Mouse (Mus musculus) kidney, embryonic 16.5 days (tissue): ENCODE results near the gene Rab25. TPM values are rescaled to one million over a fixed set of nuclear protein-coding genes. Genes with fewer than 3 reads are reported as not detected.
"Not testable (repeated sequence)": the region's sequence is repeated elsewhere in the genome, so short reads cannot be mapped to it uniquely, and the experiment has no call there.

Source experiments
- ATAC-seq: fragments of 200-750 bp; cut with Nextera tagmentation; 2 replicates; pipeline ENCODE4 v1.8.0; 2017; ENCODE audit warnings: moderate TSS enrichment; ENCODE audit not compliant: low FRiP score, low TSS enrichment
- H3K27ac ChIP-seq: fragments of 300-500 bp; sonication (generic); 2 replicates; pipeline ENCODE4 v1.5.1; 2014; ENCODE audit warnings: low read length
- H3K27me3 ChIP-seq: fragments of 300-500 bp; sonication (generic); 2 replicates; pipeline ENCODE4 v1.6.1; 2014; ENCODE audit warnings: low read length, control low read depth, mixed read lengths; ENCODE audit not compliant: insufficient read depth
- H3K36me3 ChIP-seq: fragments of 300-500 bp; sonication (generic); 2 replicates; pipeline ENCODE4 v1.6.1; 2014; ENCODE audit warnings: low read length, control low read depth, mixed read lengths; ENCODE audit not compliant: insufficient read depth
- H3K4me1 ChIP-seq: fragments of 300-500 bp; sonication (generic); 2 replicates; pipeline ENCODE4 v1.6.1; 2014; ENCODE audit warnings: low read length, control low read depth, mixed read lengths; ENCODE audit not compliant: insufficient read depth
- H3K4me2 ChIP-seq: fragments of 300-500 bp; sonication (generic); replicated peaks from 2 replicates; pipeline ENCODE4 v1.6.1; 2014; ENCODE audit warnings: low read depth, low read length
- H3K4me3 ChIP-seq: fragments of 300-500 bp; sonication (generic); 2 replicates; pipeline ENCODE4 v1.5.1; 2014; ENCODE audit warnings: mild to moderate bottlenecking, low read length
- H3K9ac ChIP-seq: fragments of 300-500 bp; sonication (generic); replicated peaks from 2 replicates; pipeline ENCODE4 v1.6.1; 2014; ENCODE audit warnings: low read length
- H3K9me3 ChIP-seq: fragments of 300-500 bp; sonication (generic); 2 replicates; pipeline ENCODE4 v1.6.1; 2016; ENCODE audit warnings: low read length, control low read depth
- WGBS: fragments of 180-500 bp; shearing (Covaris S2); extraction: QIAGEN DNeasy Blood & Tissue Kit; methylation state at CpG from one replicate; pipeline ENCODE4 v1.1.7; 2014; 5-methylcytosine and 5-hydroxymethylcytosine counted together
- polyA plus RNA-seq: library from polyadenylated mRNA; unstranded; fragments of >200 nt; fragmentation: Nextera tagmentation; extraction: Ambion mirVana; gene quantifications from 2 replicates; pipeline ENCODE4 v1.2.1, GENCODE M21; 2015

Gene Rab25
- 17.3 and 23.9 TPM in 2 replicates for polyA plus RNA-seq

GRCm38 (mm10) chr3:88548180-88548917 lies at the start of gene Rab25:
Rab25 (minus strand) TSS chr3:88548300.
- Histone ChIP-seq H3K9ac (peak within 1 kb of the TSS; percentile 42; the same call in 1 of the 2 replicates), H3K4me1 (peaks cover 19% of the 10 kb centered on the region), H3K27ac (peak within 1 kb of the TSS; percentile 55; the same call in 1 of the 2 replicates), H3K4me3 (peak within 1 kb of the TSS; percentile 30), H3K9me3 (no peaks in the 10 kb centered on the region), H3K27me3 (no peaks in the 10 kb centered on the region), H3K4me2 (peak within 1 kb of the TSS; percentile 46), H3K36me3 (no peaks in the 10 kb centered on the region)
- no peak for ATAC-seq
- 52% methylated on average over 18 of the region's 18 CpGs for WGBS

- H3K27me3 ChIP-seq, H3K9ac ChIP-seq, H3K9me3 ChIP-seq, H3K4me3 ChIP-seq, H3K36me3 ChIP-seq, H3K27ac ChIP-seq, ATAC-seq, H3K4me2 ChIP-seq: not testable (repeated sequence)
- 87% methylated on average over 4 of the region's 4 CpGs for WGBS
- H3K4me1 ChIP-seq: peaks cover 20% of the 10 kb centered on the region
Observed at GRCm38 (mm10) chr3:88596547-88596946, 48.4 kb upstream of the Rab25 start.

- Histone ChIP-seq H3K27ac (no peak overlapping the region), H3K36me3 (0 out of 2 replicates have a peak, but pooled peaks cover under 1% of the 10 kb centered on the region), H3K9ac (0 out of 2 replicates have a peak overlapping the region, but pooled peaks have one; percentile 25), H3K4me1 (peaks cover 20% of the 10 kb centered on the region), H3K4me3 (no peak overlapping the region), H3K9me3 (no peaks in the 10 kb centered on the region), H3K27me3 (no peaks in the 10 kb centered on the region), H3K4me2 (no peak overlapping the region)
- 53% methylated on average over 10 of the region's 10 CpGs for WGBS
- ATAC-seq: no peak
Observed at GRCm38 (mm10) chr3:88593893-88594580, 45.9 kb upstream of the Rab25 start.

GRCm38 (mm10) chr3:88592942-88593576 lies 45.0 kb upstream of the Rab25 start:
- H3K4me2 ChIP-seq: no peak overlapping the region
- peaks cover 11% of the 10 kb centered on the region for H3K36me3 ChIP-seq
- H3K4me1 ChIP-seq: peaks cover 20% of the 10 kb centered on the region
- no peak overlapping the region for H3K27ac ChIP-seq
- no peaks in the 10 kb centered on the region for H3K9me3 ChIP-seq
- no peaks in the 10 kb centered on the region for H3K27me3 ChIP-seq
- no peak for ATAC-seq
- H3K4me3 ChIP-seq: no peak overlapping the region
- 69% methylated on average over 10 of the region's 10 CpGs for whole genome bisulfite sequencing
- no peak overlapping the region for H3K9ac ChIP-seq

GRCm38 (mm10) chr3:88591950-88592731 lies 44.0 kb upstream of the Rab25 start:
- Histone ChIP-seq H3K4me3 (no peak overlapping the region), H3K9ac (no peak overlapping the region), H3K4me1 (peaks cover 20% of the 10 kb centered on the region), H3K36me3 (peaks cover 20% of the 10 kb centered on the region), H3K27me3 (no peaks in the 10 kb centered on the region), H3K4me2 (peak overlapping the region; percentile 11; the same call in 1 of the 2 replicates), H3K27ac (no peak overlapping the region), H3K9me3 (no peaks in the 10 kb centered on the region)
- WGBS: 17% methylated on average over 9 of the region's 9 CpGs
- ATAC-seq: peak; percentile 42; the same call in 1 of the 2 replicates

GRCm38 (mm10) chr3:88591044-88591443 lies 42.9 kb upstream of the Rab25 start:
- Histone ChIP-seq H3K36me3 (peaks cover 28% of the 10 kb centered on the region), H3K27me3 (no peaks in the 10 kb centered on the region), H3K9me3 (no peaks in the 10 kb centered on the region), H3K4me3 (no peak overlapping the region), H3K9ac (no peak overlapping the region), H3K27ac (no peak overlapping the region; the same call in 1 of the 2 replicates), H3K4me2 (no peak overlapping the region), H3K4me1 (peaks cover 20% of the 10 kb centered on the region)
- 26% methylated on average over 3 of the region's 3 CpGs for WGBS
- peak; percentile 14; the same call in 1 of the 2 replicates for ATAC-seq

- Histone ChIP-seq H3K4me3 (no peak overlapping the region), H3K4me1 (peaks cover 20% of the 10 kb centered on the region), H3K27ac (peak overlapping the region; percentile 7), H3K9ac (0 out of 2 replicates have a peak overlapping the region, but pooled peaks have one; percentile 3), H3K27me3 (no peaks in the 10 kb centered on the region), H3K4me2 (no peak overlapping the region), H3K9me3 (no peaks in the 10 kb centered on the region), H3K36me3 (peaks cover 31% of the 10 kb centered on the region)
- ATAC-seq: no peak
- 18% methylated on average over 5 of the region's 5 CpGs for WGBS
Observed at GRCm38 (mm10) chr3:88590246-88590645, 42.1 kb upstream of the Rab25 start.

GRCm38 (mm10) chr3:88586640-88587039 lies 38.5 kb upstream of the Rab25 start:
- Histone ChIP-seq H3K4me2 (no peak overlapping the region), H3K27ac (no peak overlapping the region), H3K4me3 (no peak overlapping the region), H3K9ac (no peak overlapping the region), H3K4me1 (no peaks in the 10 kb centered on the region), H3K27me3 (no peaks in the 10 kb centered on the region), H3K36me3 (peaks cover 48% of the 10 kb centered on the region), H3K9me3 (no peaks in the 10 kb centered on the region)
- no peak for ATAC-seq
- WGBS: 91% methylated on average over 5 of the region's 5 CpGs

GRCm38 (mm10) chr3:88585769-88586168 lies 37.7 kb upstream of the Rab25 start:
- Histone ChIP-seq H3K4me1 (peaks cover 2% of the 10 kb centered on the region; the same call in 1 of the 2 replicates), H3K27ac (no peak overlapping the region), H3K27me3 (no peaks in the 10 kb centered on the region), H3K4me3 (no peak overlapping the region), H3K9me3 (no peaks in the 10 kb centered on the region), H3K36me3 (peaks cover 57% of the 10 kb centered on the region), H3K4me2 (no peak overlapping the region), H3K9ac (no peak overlapping the region)
- ATAC-seq: no peak
- WGBS: 98% methylated on average over 6 of the region's 6 CpGs
